Mouse (Mus musculus): ENCODE results near the gene Olfr1025-ps1. TPM values are rescaled to one million over a fixed set of nuclear protein-coding genes. Genes with fewer than 3 reads are reported as not detected.

The Olfr1025-ps1 gene
- polyA plus RNA-seq (2012; rRNA removed): not detected in 2 replicates

GRCm38 (mm10) chr2:85914893-85915292 lies at the start of gene Olfr1025-ps1:
Gene Olfr1025-ps1 (plus strand): TSS chr2:85915193.

GRCm38 (mm10) chr2:85868294-85868693 lies 46.7 kb upstream of the Olfr1025-ps1 start, which contains the start of gene Olfr1022:
Gene Olfr1022 (plus strand): TSS chr2:85868594.

GRCm38 (mm10) chr2:85885340-85885739 lies 29.7 kb upstream of the Olfr1025-ps1 start, which contains the start of gene Olfr1023:
Gene Olfr1023 (plus strand): TSS chr2:85885640.

GRCm38 (mm10) chr2:85904952-85905351 lies 10.0 kb upstream of the Olfr1025-ps1 start, which contains the start of gene Olfr1024:
Gene Olfr1024 (minus strand): TSS chr2:85905052.

GRCm38 (mm10) chr2:85921258-85921657 lies 6.3 kb downstream of the Olfr1025-ps1 start, which contains the start of gene Olfr1026:
Gene Olfr1026 (plus strand): TSS chr2:85921558.

GRCm38 (mm10) chr2:85950137-85950536 lies 35.1 kb downstream of the Olfr1025-ps1 start, which contains the start of gene Olfr1028:
Gene Olfr1028 (plus strand): TSS chr2:85950437.

Other genes with a start within 250 kb of the Olfr1025-ps1 start
- gene Olfr1006, start 236.4 kb upstream of the Olfr1025-ps1 start, polyA plus RNA-seq (2012; rRNA removed): not detected in 2 replicates
- not detected in 2 replicates for gene Olfr1008, start 225.8 kb upstream of the Olfr1025-ps1 start, polyA plus RNA-seq (2012; rRNA removed)
- gene Olfr1009, start 199.8 kb upstream of the Olfr1025-ps1 start, polyA plus RNA-seq (2012; rRNA removed): not detected in 2 replicates
- not detected in 2 replicates for gene Olfr1012, start 152.4 kb upstream of the Olfr1025-ps1 start, polyA plus RNA-seq (2012; rRNA removed)
- not detected in 2 replicates for gene Olfr1013, start 148.1 kb upstream of the Olfr1025-ps1 start, polyA plus RNA-seq (2012; rRNA removed)
- gene Olfr1014, start 142.5 kb upstream of the Olfr1025-ps1 start, polyA plus RNA-seq (2012; rRNA removed): not detected in 2 replicates
- gene Olfr1015, start 133.2 kb upstream of the Olfr1025-ps1 start, polyA plus RNA-seq (2012; rRNA removed): not detected in 2 replicates
- gene Olfr1016, start 112.6 kb upstream of the Olfr1025-ps1 start, polyA plus RNA-seq (2012; rRNA removed): not detected in 2 replicates
- not detected in 2 replicates for gene Olfr1018, start 96.7 kb upstream of the Olfr1025-ps1 start, polyA plus RNA-seq (2012; rRNA removed)
- not detected in 2 replicates for gene Olfr1019, start 69.7 kb upstream of the Olfr1025-ps1 start, polyA plus RNA-seq (2012; rRNA removed)
- gene Olfr1020, start 68.2 kb upstream of the Olfr1025-ps1 start, polyA plus RNA-seq (2012; rRNA removed): not detected in 2 replicates
- not detected in 2 replicates for gene Olfr1022, start 46.6 kb upstream of the Olfr1025-ps1 start, polyA plus RNA-seq (2012; rRNA removed)
- not detected in 2 replicates for gene Olfr1023, start 29.6 kb upstream of the Olfr1025-ps1 start, polyA plus RNA-seq (2012; rRNA removed)
- gene Olfr1024, start 10.1 kb upstream of the Olfr1025-ps1 start, polyA plus RNA-seq (2012; rRNA removed): not detected in 2 replicates
- not detected in 2 replicates for gene Olfr1026, start 6.4 kb downstream of the Olfr1025-ps1 start, polyA plus RNA-seq (2012; rRNA removed)
- gene Olfr1028, start 35.2 kb downstream of the Olfr1025-ps1 start, polyA plus RNA-seq (2012; rRNA removed): not detected in 2 replicates
- gene Olfr1029, start 58.7 kb downstream of the Olfr1025-ps1 start, polyA plus RNA-seq (2012; rRNA removed): not detected in 2 replicates
- not detected in 2 replicates for gene Olfr1030, start 64.1 kb downstream of the Olfr1025-ps1 start, polyA plus RNA-seq (2012; rRNA removed)
- not detected in 2 replicates for gene Olfr1031, start 75.1 kb downstream of the Olfr1025-ps1 start, polyA plus RNA-seq (2012; rRNA removed)
- gene Olfr1032, start 90.3 kb downstream of the Olfr1025-ps1 start, polyA plus RNA-seq (2012; rRNA removed): not detected in 2 replicates
- gene Olfr1033, start 105.4 kb downstream of the Olfr1025-ps1 start, polyA plus RNA-seq (2012; rRNA removed): 0.12 TPM in 1 of 2 replicates, not detected in the other
- gene Olfr1034, start 130.7 kb downstream of the Olfr1025-ps1 start, polyA plus RNA-seq (2012; rRNA removed): 0.02 TPM in 1 of 2 replicates, not detected in the other
- not detected in 2 replicates for gene Olfr1036, start 158.8 kb downstream of the Olfr1025-ps1 start, polyA plus RNA-seq (2012; rRNA removed)
- not detected in 2 replicates for gene Olfr1037, start 172.2 kb downstream of the Olfr1025-ps1 start, polyA plus RNA-seq (2012; rRNA removed)
- gene Olfr1039, start 220.7 kb downstream of the Olfr1025-ps1 start, polyA plus RNA-seq (2012; rRNA removed): not detected in 2 replicates
- not detected in 2 replicates for gene Olfr1040, start 231.5 kb downstream of the Olfr1025-ps1 start, polyA plus RNA-seq (2012; rRNA removed)
- gene Olfr1042, start 246.6 kb downstream of the Olfr1025-ps1 start, polyA plus RNA-seq (2012; rRNA removed): not detected in 2 replicates

Measured in stomach, adult 2 months (tissue).